Mouse (Mus musculus) kidney, adult 2 months (tissue): ENCODE results near the gene Ftsj1. TPM values are rescaled to one million over a fixed set of nuclear protein-coding genes. Genes with fewer than 3 reads are reported as not detected.

Experiments
- DNase-seq: peaks from one replicate; pipeline ENCODE4 v3.0.0; 2021
- H3K27ac ChIP-seq: fragments of 200-500 bp; 2 replicates; pipeline ENCODE4 v1.5.1; 2012; ENCODE audit warnings: low read depth, low read length, control low read depth, inconsistent platforms; ENCODE audit not compliant: insufficient read depth
- H3K27me3 ChIP-seq: fragments of 200-500 bp; replicated peaks from 2 replicates; pipeline ENCODE4 v1.6.1; 2012; ENCODE audit warnings: mild to moderate bottlenecking, moderate library complexity, low read length, inconsistent platforms; ENCODE audit not compliant: control insufficient read depth, insufficient read depth
- H3K36me3 ChIP-seq: fragments of 200-500 bp; 2 replicates; pipeline ENCODE4 v1.6.1; 2012; ENCODE audit warnings: mild to moderate bottlenecking, moderate library complexity, low read length, inconsistent platforms; ENCODE audit not compliant: control insufficient read depth, insufficient read depth
- H3K4me1 ChIP-seq: fragments of 200-500 bp; 2 replicates; pipeline ENCODE4 v1.6.1; 2011; ENCODE audit warnings: low read length; ENCODE audit not compliant: control insufficient read depth, insufficient read depth
- H3K4me3 ChIP-seq: fragments of 200-500 bp; 2 replicates; pipeline ENCODE4 v1.5.1; 2011; ENCODE audit warnings: mild to moderate bottlenecking, low read depth, low read length, control low read depth; ENCODE audit not compliant: insufficient read depth
- CTCF ChIP-seq: fragments of 200-500 bp; conservative IDR thresholded peaks from 2 replicates; pipeline ENCODE4 v1.5.1; 2011; ENCODE audit warnings: low read depth, mild to moderate bottlenecking, control low read depth, low read length, moderate library complexity, mixed read lengths; ENCODE audit not compliant: insufficient read depth, insufficient read length
- POLR2A ChIP-seq: fragments of 200-500 bp; IDR thresholded peaks from one replicate; pipeline ENCODE4 v1.6.1; 2011; ENCODE audit warnings: low read depth, low read length, control low read depth
- WGBS: fragments of 180-500 bp; shearing (Covaris S2); methylation state at CpG from one replicate; pipeline ENCODE4 v1.1.7; 2018; 5-methylcytosine and 5-hydroxymethylcytosine counted together
- polyA plus RNA-seq: library from polyadenylated mRNA; depleted of rRNA; stranded (reverse); fragments of >200 nt; gene quantifications from 2 replicates; pipeline ENCODE4 v1.2.3, GENCODE M21; 2012; rRNA removed

Ftsj1 gene
- polyA plus RNA-seq, 1 experiment, result 31.1 TPM

- Histone ChIP-seq H3K27ac (no peak overlapping the region), H3K36me3 (no peaks in the 10 kb centered on the region), H3K4me1 (no peaks in the 10 kb centered on the region), H3K4me3 (peak overlapping the region; percentile 78), H3K27me3 (no peaks in the 10 kb centered on the region)
- DNase-seq, result no peak
- 51% methylated on average over 7 of the region's 7 CpGs for WGBS
- TF ChIP-seq CTCF (no peak), POLR2A (no peak)
Measured at GRCm38 (mm10) chrX:8205551-8205950, 46.7 kb downstream of the Ftsj1 start.

DNA sequence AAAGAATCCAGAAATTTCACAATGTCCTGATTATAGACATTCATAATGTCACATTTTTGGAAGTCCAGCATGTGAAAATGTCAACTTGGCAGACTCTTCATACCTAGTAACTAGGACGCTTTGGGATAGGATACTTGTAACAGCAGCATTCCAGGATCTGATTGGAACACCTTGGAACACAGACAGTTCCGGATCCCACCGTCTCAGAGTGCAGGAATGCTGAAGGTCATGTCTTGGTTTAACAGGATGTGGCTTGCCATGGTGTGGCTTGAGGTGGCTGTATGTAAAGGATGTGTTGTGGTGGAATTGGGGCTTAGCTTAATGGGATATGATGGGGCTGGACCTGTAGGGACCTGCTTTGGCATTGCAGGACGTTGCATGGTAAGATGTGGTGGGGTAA lies 47.1 kb downstream of the Ftsj1 start:
- H3K27ac ChIP-seq, result no peak overlapping the region
- H3K4me1 ChIP-seq, result no peaks in the 10 kb centered on the region
- WGBS, result 79% methylated on average over 4 of the region's 4 CpGs
- no peaks in the 10 kb centered on the region for H3K27me3 ChIP-seq
- no peaks in the 10 kb centered on the region for H3K36me3 ChIP-seq
- H3K4me3 ChIP-seq, result no peak overlapping the region
- no peak for DNase-seq
- no peak for TF ChIP-seq POLR2A

GRCm38 (mm10) chrX:8204076-8204475 lies 48.1 kb downstream of the Ftsj1 start:
- H3K27me3 ChIP-seq, result no peaks in the 10 kb centered on the region
- 89% methylated on average over 10 of the region's 10 CpGs for WGBS
- no peak overlapping the region for H3K27ac ChIP-seq
- no peaks in the 10 kb centered on the region for H3K36me3 ChIP-seq
- no peak for TF ChIP-seq POLR2A
- TF ChIP-seq CTCF, result no peak
- DNase-seq, result no peak
- no peak overlapping the region for H3K4me3 ChIP-seq
- H3K4me1 ChIP-seq, result no peaks in the 10 kb centered on the region

DNA sequence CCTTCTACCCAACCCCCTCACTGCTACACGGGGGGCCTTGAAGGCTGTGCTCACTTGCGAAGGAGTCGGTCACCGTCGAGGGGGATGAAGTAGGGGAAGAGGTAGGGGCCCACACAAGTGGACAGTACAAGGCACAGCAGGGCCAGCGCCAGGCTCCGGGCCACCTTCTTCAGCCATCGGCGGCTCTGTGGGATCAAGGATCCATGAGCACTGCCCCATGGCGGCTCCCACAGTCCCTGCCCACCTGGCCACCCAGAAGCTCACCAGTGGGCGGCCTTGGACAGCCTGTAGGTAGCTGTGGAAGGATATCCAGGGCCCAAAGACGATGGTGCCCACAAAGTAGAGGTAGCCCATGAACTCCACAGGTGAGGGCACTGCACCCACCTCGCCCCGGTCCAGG lies 49.1 kb downstream of the Ftsj1 start:
- Histone ChIP-seq H3K27me3 (no peaks in the 10 kb centered on the region), H3K36me3 (no peaks in the 10 kb centered on the region), H3K27ac (no peak overlapping the region), H3K4me1 (no peaks in the 10 kb centered on the region), H3K4me3 (no peak overlapping the region)
- WGBS, result 96% methylated on average over 14 of the region's 14 CpGs
- DNase-seq, result no peak
- TF ChIP-seq CTCF (no peak), POLR2A (no peak)

- H3K4me3 ChIP-seq, result peak within 1 kb of the TSS; percentile 86
- no peak for TF ChIP-seq POLR2A
- TF ChIP-seq CTCF, result no peak
- no peaks in the 10 kb centered on the region for H3K36me3 ChIP-seq
- DNase-seq, result peak; percentile 16
- WGBS, result 5% methylated on average over 10 of the region's 10 CpGs
- peak within 1 kb of the TSS; percentile 65 for H3K27ac ChIP-seq
- no peaks in the 10 kb centered on the region for H3K27me3 ChIP-seq
- H3K4me1 ChIP-seq, result no peaks in the 10 kb centered on the region; the same call in 1 of the 2 replicates
Measured at GRCm38 (mm10) chrX:8193419-8193723, 58.8 kb downstream of the Ftsj1 start, which contains the start of gene Ebp. Ebp (minus strand) TSS chrX:8193512.

- 0% methylated on average over 31 of the region's 38 CpGs for WGBS
- Histone ChIP-seq H3K4me1 (no peaks in the 10 kb centered on the region; the same call in 1 of the 2 replicates), H3K36me3 (no peaks in the 10 kb centered on the region), H3K4me3 (peak overlapping the region; percentile 86), H3K27me3 (no peaks in the 10 kb centered on the region), H3K27ac (peak overlapping the region; percentile 65)
- peak; percentile 63 for TF ChIP-seq POLR2A
- TF ChIP-seq CTCF, result no peak
- DNase-seq, result peak; percentile 91
Measured at GRCm38 (mm10) chrX:8192640-8193418, 59.4 kb downstream of the Ftsj1 start.

DNA sequence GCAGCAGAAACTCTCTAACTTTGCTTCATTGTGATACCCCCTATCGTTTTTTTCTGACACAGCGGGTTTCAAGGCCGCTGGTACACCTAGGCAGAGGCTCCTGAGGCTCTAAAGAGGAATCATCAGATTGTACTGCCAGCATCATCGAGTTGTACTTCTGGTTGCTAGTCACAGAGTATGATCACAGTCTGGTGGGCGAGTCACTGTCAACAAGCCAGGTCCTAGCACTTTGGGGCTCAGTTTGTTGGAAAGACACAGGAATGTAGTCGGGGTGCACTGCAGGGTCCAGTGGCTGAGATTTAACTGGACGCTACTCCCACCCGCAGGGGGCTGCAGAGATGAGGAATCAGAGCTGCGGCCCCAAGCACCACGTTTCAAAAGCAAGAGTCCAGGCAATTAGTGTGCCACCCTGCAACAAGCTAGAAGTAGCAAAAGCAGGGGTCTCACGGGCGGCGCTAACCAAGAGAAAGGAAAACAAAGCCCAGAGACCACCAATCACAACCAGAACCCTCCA lies 60.0 kb downstream of the Ftsj1 start:
- H3K4me1 ChIP-seq, result no peaks in the 10 kb centered on the region; the same call in 1 of the 2 replicates
- no peaks in the 10 kb centered on the region for H3K36me3 ChIP-seq
- peak overlapping the region; percentile 86 for H3K4me3 ChIP-seq
- no peak for TF ChIP-seq POLR2A
- TF ChIP-seq CTCF, result no peak
- DNase-seq, result peak; percentile 5
- H3K27me3 ChIP-seq, result no peaks in the 10 kb centered on the region
- H3K27ac ChIP-seq, result peak overlapping the region; percentile 65; the same call in 1 of the 2 replicates
- WGBS, result 2% methylated on average over 13 of the region's 13 CpGs

Other genes with a start within 250 kb of the Ftsj1 start
- 28.9 and 42.2 TPM in 2 replicates for gene Glod5, start 233.9 kb downstream of the Ftsj1 start, polyA plus RNA-seq
- gene Suv39h1, start 177.6 kb downstream of the Ftsj1 start, polyA plus RNA-seq, result 7.6 and 8.4 TPM in 2 replicates
- gene Was, start 161.9 kb downstream of the Ftsj1 start, polyA plus RNA-seq, result 1.4 and 3.4 TPM in 2 replicates
- gene Wdr13, start 119.5 kb downstream of the Ftsj1 start, polyA plus RNA-seq, result 58.4 and 84.2 TPM in 2 replicates
- gene Rbm3, start 106.5 kb downstream of the Ftsj1 start, polyA plus RNA-seq, result 41.6 and 50.8 TPM in 2 replicates
- 17.0 and 19.0 TPM in 2 replicates for gene Tbc1d25, start 76.2 kb downstream of the Ftsj1 start, polyA plus RNA-seq
- 180 and 192 TPM in 2 replicates for gene Ebp, start 58.9 kb downstream of the Ftsj1 start, polyA plus RNA-seq
- gene Porcn, start 45.9 kb downstream of the Ftsj1 start, polyA plus RNA-seq, result 20.7 and 24.8 TPM in 2 replicates
- not detected in 2 replicates for gene Slc38a5, start 18.7 kb upstream of the Ftsj1 start, polyA plus RNA-seq
- gene Ssxb10, start 75.0 kb upstream of the Ftsj1 start, polyA plus RNA-seq, result not detected in 2 replicates
- not detected in 2 replicates for gene Ssxb9, start 114.6 kb upstream of the Ftsj1 start, polyA plus RNA-seq
- gene Ssxb1, start 160.9 kb upstream of the Ftsj1 start, polyA plus RNA-seq, result not detected in 2 replicates
- gene Ssxb2, start 209.3 kb upstream of the Ftsj1 start, polyA plus RNA-seq, result not detected in 2 replicates